Comparison of ENCODE assay signal across 12 mouse cellular contexts in the genomic region with DNA sequence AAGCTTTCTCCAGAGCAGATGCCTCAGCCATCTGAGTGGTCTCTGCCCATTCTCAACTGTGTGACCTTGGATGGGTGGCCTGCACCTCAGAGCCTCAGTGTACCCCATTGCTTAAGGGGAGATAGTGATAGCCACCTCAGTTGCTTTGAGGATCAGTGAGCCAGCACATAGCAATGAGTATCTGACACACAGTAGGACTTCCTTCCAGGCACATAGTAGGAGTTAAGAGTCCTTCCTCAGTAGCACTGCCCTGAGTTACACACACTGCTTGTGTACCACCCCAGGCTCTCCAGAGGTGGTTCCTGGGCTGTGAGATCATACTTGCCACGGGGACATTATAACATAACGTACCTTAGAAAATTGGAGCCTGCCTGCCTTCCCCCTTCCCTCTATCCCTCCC. TPM values are rescaled to one million over a fixed set of nuclear protein-coding genes. Genes with fewer than 3 reads are reported as not detected.
DNase-seq lines count a peak whose midpoint lies in the region; ATAC-seq and TF ChIP-seq lines count a peak whose summit lies in the region.
"Had no signal": no experiment of that assay in that cellular context is flagged by ENCODE, and none has a peak within 500 bp of the region (broad histone marks: within the 10 kb centered on the region; RNA-seq: fewer than 3 reads in every experiment).

No protein-coding gene starts in this region.

- H3K36me3 ChIP-seq in heart, embryonic 13.5 days, result no peaks in the 10 kb centered on the region
- no peaks in the 10 kb centered on the region for H3K36me3 ChIP-seq in lung, postnatal 0 days (ENCODE audit: insufficient read depth, low read length)
- H3K36me3 ChIP-seq in hindbrain, embryonic 14.5 days (replicated peaks; ENCODE audit: control insufficient read depth, insufficient read depth), result no peaks in the 10 kb centered on the region
- no peaks in the 10 kb centered on the region for H3K36me3 ChIP-seq in midbrain, postnatal 0 days (ENCODE audit: insufficient read depth, low read length)
- H3K36me3 ChIP-seq: forebrain, embryonic 15.5 days; liver, embryonic 12.5 days had no signal

- H3K9ac ChIP-seq in heart, embryonic 13.5 days, result peak overlapping the region; percentile 59; the same call in 1 of the 2 replicates
- H3K9ac ChIP-seq in lung, postnatal 0 days (replicated peaks; ENCODE audit: low read depth), result no peak overlapping the region
- H3K9ac ChIP-seq in hindbrain, embryonic 14.5 days, result no peak overlapping the region
- H3K9ac ChIP-seq in midbrain, postnatal 0 days (replicated peaks; ENCODE audit: low read length, poor library complexity, severe bottlenecking), result no peak overlapping the region
- H3K9ac ChIP-seq: forebrain, embryonic 15.5 days; liver, embryonic 12.5 days had no signal

- no peak for ATAC-seq in heart, embryonic 13.5 days (ENCODE audit: extremely low read depth, insufficient number of reproducible peaks, low FRiP score, low TSS enrichment)
- ATAC-seq in lung, postnatal 0 days, result no peak
- ATAC-seq in hindbrain, embryonic 14.5 days (ENCODE audit: low FRiP score), result peak; percentile 43; the same call in 1 of the 2 replicates
- no peak for ATAC-seq in midbrain, postnatal 0 days (ENCODE audit: low FRiP score)

- peak overlapping the region; percentile 84 for H3K27ac ChIP-seq in heart, embryonic 13.5 days (replicated peaks)
- 0 out of 2 replicates have a peak overlapping the region, but pooled peaks have one; percentile 26 for H3K27ac ChIP-seq in lung, postnatal 0 days (ENCODE audit: low read length)
- H3K27ac ChIP-seq in hindbrain, embryonic 14.5 days, result no peak overlapping the region
- peak overlapping the region; percentile 18; the same call in 1 of the 2 replicates for H3K27ac ChIP-seq in midbrain, postnatal 0 days (ENCODE audit: low read depth, low read length)
- H3K27ac ChIP-seq: forebrain, embryonic 15.5 days; liver, embryonic 12.5 days had no signal

- intact Hi-C loops in heart, postnatal 14 days (cut with DNase I), result loop anchor here (5.0 kb wide), 1 partner anchor 62 kb away; no protein-coding TSS in a partner anchor

- H3K4me2 ChIP-seq in heart, embryonic 13.5 days, result peak overlapping the region; percentile 55; the same call in 1 of the 2 replicates
- H3K4me2 ChIP-seq in lung, postnatal 0 days (replicated peaks; ENCODE audit: low read depth, low read length), result no peak overlapping the region
- H3K4me2 ChIP-seq in hindbrain, embryonic 14.5 days (replicated peaks), result no peak overlapping the region
- H3K4me2 ChIP-seq in midbrain, postnatal 0 days (ENCODE audit: low read depth, low read length, poor library complexity, severe bottlenecking), result no peak overlapping the region

- H3K27me3 ChIP-seq in heart, embryonic 13.5 days (replicated peaks), result no peaks in the 10 kb centered on the region
- H3K27me3 ChIP-seq in lung, postnatal 0 days (replicated peaks; ENCODE audit: insufficient read depth, low read length), result no peaks in the 10 kb centered on the region
- no peaks in the 10 kb centered on the region for H3K27me3 ChIP-seq in hindbrain, embryonic 14.5 days (ENCODE audit: control insufficient read depth, insufficient read depth, low read length)
- H3K27me3 ChIP-seq in midbrain, postnatal 0 days (ENCODE audit: insufficient read depth, low read length), result no peaks in the 10 kb centered on the region
- H3K27me3 ChIP-seq: forebrain, embryonic 15.5 days; liver, embryonic 12.5 days had no signal

- no peak for TF ChIP-seq CTCF in lung, postnatal 0 days (IDR thresholded peaks at IDR 0.05)
- no peak for TF ChIP-seq CTCF in midbrain, postnatal 0 days (IDR thresholded peaks at IDR 0.05)

- DNase-seq in heart, postnatal 14 days, result no peak
- DNase-seq in lung, postnatal 0 days (ENCODE audit: low spot score), result no peak
- no peak for DNase-seq in lung, postnatal 25 days (ENCODE audit: low spot score)
- no peak for DNase-seq in hindbrain, embryonic 14.5 days (ENCODE audit: low spot score)
- DNase-seq in midbrain, postnatal 0 days (ENCODE audit: low spot score), result no peak
- DNase-seq in right cerebral cortex, postnatal 4 days, result no peak
- DNase-seq in cerebellum, postnatal 14 days, result no peak

- 62% methylated on average over 2 of the region's 2 CpGs for WGBS in heart, embryonic 13.5 days
- 73% methylated on average over 2 of the region's 2 CpGs for WGBS in lung, postnatal 0 days
- WGBS in hindbrain, embryonic 14.5 days, result 83% methylated on average over 2 of the region's 2 CpGs
- WGBS in midbrain, postnatal 0 days, result 65% methylated on average over 2 of the region's 2 CpGs

- no peak overlapping the region for H3K4me3 ChIP-seq in heart, embryonic 13.5 days
- no peak overlapping the region for H3K4me3 ChIP-seq in lung, postnatal 0 days (ENCODE audit: low read depth, low read length)
- no peak overlapping the region for H3K4me3 ChIP-seq in hindbrain, embryonic 14.5 days (replicated peaks; ENCODE audit: low read length)
- H3K4me3 ChIP-seq in midbrain, postnatal 0 days (ENCODE audit: low read depth, low read length), result no peak overlapping the region
- H3K4me3 ChIP-seq: forebrain, embryonic 15.5 days; liver, embryonic 12.5 days had no signal

- peaks cover 52% of the 10 kb centered on the region for H3K4me1 ChIP-seq in heart, embryonic 13.5 days
- H3K4me1 ChIP-seq in lung, postnatal 0 days (ENCODE audit: insufficient read depth, low read depth, low read length), result peaks cover 9% of the 10 kb centered on the region; the same call in 1 of the 2 replicates
- peaks cover 6% of the 10 kb centered on the region; the same call in 1 of the 2 replicates for H3K4me1 ChIP-seq in hindbrain, embryonic 14.5 days (replicated peaks; ENCODE audit: control insufficient read depth, insufficient read depth, low read length)
- 0 out of 2 replicates have a peak, but pooled peaks cover 3% of the 10 kb centered on the region for H3K4me1 ChIP-seq in midbrain, postnatal 0 days (ENCODE audit: insufficient read depth, low read length)
- H3K4me1 ChIP-seq: forebrain, embryonic 15.5 days had no signal

- TF ChIP-seq EP300 in lung, postnatal 0 days (IDR thresholded peaks at IDR 0.05), result no peak

- no peaks in the 10 kb centered on the region for H3K9me3 ChIP-seq in heart, embryonic 13.5 days
- H3K9me3 ChIP-seq in lung, postnatal 0 days (ENCODE audit: low read length), result no peaks in the 10 kb centered on the region
- H3K9me3 ChIP-seq in hindbrain, embryonic 14.5 days (ENCODE audit: control insufficient read depth, low read length), result no peaks in the 10 kb centered on the region
- H3K9me3 ChIP-seq in midbrain, postnatal 0 days (ENCODE audit: low read length), result no peaks in the 10 kb centered on the region
- H3K9me3 ChIP-seq: forebrain, embryonic 15.5 days; liver, embryonic 12.5 days had no signal

RNA-seq across cellular contexts. Expression of gene Slc28a1, which starts 19.3 kb away (rescaled TPM):
- 0.05 and 0.11 TPM in 2 replicates for polyA plus RNA-seq in heart, embryonic 13.5 days (2015; fragmentation: Nextera tagmentation; extraction: Ambion mirVana)
- total RNA-seq in heart, postnatal 14 days (2021), result under 1 TPM; 0.33 to 0.34 TPM
- 0.05 and 0.06 TPM in 2 replicates for polyA plus RNA-seq in lung, postnatal 0 days (2015; fragmentation: Nextera tagmentation; extraction: Ambion mirVana)
- not detected in 2 replicates for polyA plus RNA-seq in hindbrain, embryonic 14.5 days (2014; fragmentation: Nextera tagmentation; extraction: Ambion mirVana)
- total RNA-seq in midbrain, postnatal 0 days (2014; rRNA removed), result 0.14 and 0.33 TPM in 2 replicates
- polyA plus RNA-seq in midbrain, postnatal 0 days (2015; fragmentation: Nextera tagmentation; extraction: Ambion mirVana), result 0.06 and 0.10 TPM in 2 replicates
- polyA plus RNA-seq: embryonic facial prominence, embryonic 11.5 days; forebrain, embryonic 15.5 days; stomach, embryonic 14.5 days had no signal
